Mouse (Mus musculus): Measurements from ENCODE around the gene Nxpe5. TPM values are rescaled to one million over a fixed set of nuclear protein-coding genes. Genes with fewer than 3 reads are reported as not detected.

Nxpe5 gene
- polyA plus RNA-seq, 1 experiment = 0.33 TPM

GRCm38 (mm10) chr5:138226491-138226890 lies 793 bp downstream of the Nxpe5 start:
- Histone ChIP-seq H3K4me1 (ENCODE audit: control insufficient read depth, insufficient read depth, low read length) (no peaks in the 10 kb centered on the region), H3K36me3 (ENCODE audit: control insufficient read depth, insufficient read depth, low read length) (no peaks in the 10 kb centered on the region), H3K27me3 (replicated peaks; ENCODE audit: control insufficient read depth, insufficient read depth, low read length) (no peaks in the 10 kb centered on the region), H3K4me3 (ENCODE audit: insufficient read depth, low read depth, low read length) (no peak overlapping the region), H3K27ac (ENCODE audit: insufficient read depth, low read depth, low read length) (no peak overlapping the region)
- no peak for DNase-seq
- 81% methylated on average over 4 of the region's 4 CpGs for WGBS
- no peak for TF ChIP-seq POLR2A (IDR thresholded peaks at IDR 0.05; ENCODE audit: low read depth, low read length)

- peak; percentile 25 for DNase-seq
- Histone ChIP-seq H3K36me3 (ENCODE audit: control insufficient read depth, insufficient read depth, low read length) (no peaks in the 10 kb centered on the region), H3K27ac (ENCODE audit: insufficient read depth, low read depth, low read length) (no peak overlapping the region), H3K4me3 (ENCODE audit: insufficient read depth, low read depth, low read length) (no peak overlapping the region), H3K4me1 (ENCODE audit: control insufficient read depth, insufficient read depth, low read length) (no peaks in the 10 kb centered on the region), H3K27me3 (replicated peaks; ENCODE audit: control insufficient read depth, insufficient read depth, low read length) (no peaks in the 10 kb centered on the region)
- 69% methylated on average over 2 of the region's 2 CpGs for WGBS
- TF ChIP-seq POLR2A (IDR thresholded peaks at IDR 0.05; ENCODE audit: low read depth, low read length) (no peak), CTCF (conservative IDR thresholded peaks at IDR 0.05; ENCODE audit: insufficient read depth, insufficient read length, low read depth, low read length) (no peak)
These were observed 1.7 kb downstream of the Nxpe5 start for GRCm38 (mm10) chr5:138227367-138227766.

- Histone ChIP-seq H3K27me3 (replicated peaks; ENCODE audit: control insufficient read depth, insufficient read depth, low read length) (no peaks in the 10 kb centered on the region), H3K27ac (ENCODE audit: insufficient read depth, low read depth, low read length) (no peak overlapping the region), H3K4me1 (ENCODE audit: control insufficient read depth, insufficient read depth, low read length) (no peaks in the 10 kb centered on the region), H3K4me3 (ENCODE audit: insufficient read depth, low read depth, low read length) (no peak overlapping the region), H3K36me3 (ENCODE audit: control insufficient read depth, insufficient read depth, low read length) (no peaks in the 10 kb centered on the region)
- DNase-seq = peak; percentile 60
- TF ChIP-seq CTCF (conservative IDR thresholded peaks at IDR 0.05; ENCODE audit: insufficient read depth, insufficient read length, low read depth, low read length) (peak; percentile 61), POLR2A (IDR thresholded peaks at IDR 0.05; ENCODE audit: low read depth, low read length) (no peak)
- 53% methylated on average over 3 of the region's 3 CpGs for WGBS
These were observed 2.3 kb downstream of the Nxpe5 start for GRCm38 (mm10) chr5:138228026-138228425.

GRCm38 (mm10) chr5:138229511-138229910 lies 3.8 kb downstream of the Nxpe5 start:
- H3K27ac ChIP-seq (ENCODE audit: insufficient read depth, low read depth, low read length) = no peak overlapping the region
- H3K4me3 ChIP-seq (ENCODE audit: insufficient read depth, low read depth, low read length) = no peak overlapping the region
- TF ChIP-seq POLR2A (IDR thresholded peaks at IDR 0.05; ENCODE audit: low read depth, low read length) (no peak), CTCF (conservative IDR thresholded peaks at IDR 0.05; ENCODE audit: insufficient read depth, insufficient read length, low read depth, low read length) (no peak)
- 74% methylated on average over 3 of the region's 3 CpGs for WGBS
- H3K27me3 ChIP-seq (replicated peaks; ENCODE audit: control insufficient read depth, insufficient read depth, low read length) = no peaks in the 10 kb centered on the region
- no peak for DNase-seq
- H3K36me3 ChIP-seq (ENCODE audit: control insufficient read depth, insufficient read depth, low read length) = no peaks in the 10 kb centered on the region
- no peaks in the 10 kb centered on the region; the same call in 1 of the 2 replicates for H3K4me1 ChIP-seq (ENCODE audit: control insufficient read depth, insufficient read depth, low read length)

- H3K36me3 ChIP-seq (ENCODE audit: control insufficient read depth, insufficient read depth, low read length) = no peaks in the 10 kb centered on the region
- no peak for TF ChIP-seq POLR2A (IDR thresholded peaks at IDR 0.05; ENCODE audit: low read depth, low read length)
- TF ChIP-seq CTCF (conservative IDR thresholded peaks at IDR 0.05; ENCODE audit: insufficient read depth, insufficient read length, low read depth, low read length) = no peak
- no peaks in the 10 kb centered on the region for H3K27me3 ChIP-seq (replicated peaks; ENCODE audit: control insufficient read depth, insufficient read depth, low read length)
- 39% methylated on average over 2 of the region's 2 CpGs for WGBS
- H3K4me3 ChIP-seq (ENCODE audit: insufficient read depth, low read depth, low read length) = no peak overlapping the region
- H3K27ac ChIP-seq (ENCODE audit: insufficient read depth, low read depth, low read length) = peak overlapping the region; percentile 50
- peak; percentile 19 for DNase-seq
- no peaks in the 10 kb centered on the region; the same call in 1 of the 2 replicates for H3K4me1 ChIP-seq (ENCODE audit: control insufficient read depth, insufficient read depth, low read length)
These were observed 8.1 kb downstream of the Nxpe5 start for GRCm38 (mm10) chr5:138233778-138234177.

GRCm38 (mm10) chr5:138234224-138234623 lies 8.5 kb downstream of the Nxpe5 start:
- H3K36me3 ChIP-seq (ENCODE audit: control insufficient read depth, insufficient read depth, low read length) = no peaks in the 10 kb centered on the region
- DNase-seq = no peak
- H3K4me3 ChIP-seq (ENCODE audit: insufficient read depth, low read depth, low read length) = no peak overlapping the region
- H3K27me3 ChIP-seq (replicated peaks; ENCODE audit: control insufficient read depth, insufficient read depth, low read length) = no peaks in the 10 kb centered on the region
- TF ChIP-seq CTCF (conservative IDR thresholded peaks at IDR 0.05; ENCODE audit: insufficient read depth, insufficient read length, low read depth, low read length) (no peak), POLR2A (IDR thresholded peaks at IDR 0.05; ENCODE audit: low read depth, low read length) (no peak)
- peak overlapping the region; percentile 71 for H3K27ac ChIP-seq (ENCODE audit: insufficient read depth, low read depth, low read length)
- H3K4me1 ChIP-seq (ENCODE audit: control insufficient read depth, insufficient read depth, low read length) = no peaks in the 10 kb centered on the region; the same call in 1 of the 2 replicates

- Histone ChIP-seq H3K4me3 (ENCODE audit: insufficient read depth, low read depth, low read length) (no peak overlapping the region), H3K4me1 (ENCODE audit: control insufficient read depth, insufficient read depth, low read length) (no peaks in the 10 kb centered on the region), H3K27me3 (replicated peaks; ENCODE audit: control insufficient read depth, insufficient read depth, low read length) (no peaks in the 10 kb centered on the region), H3K27ac (ENCODE audit: insufficient read depth, low read depth, low read length) (no peak overlapping the region), H3K36me3 (ENCODE audit: control insufficient read depth, insufficient read depth, low read length) (no peaks in the 10 kb centered on the region)
- WGBS = 38% methylated on average over 2 of the region's 2 CpGs
- no peak for DNase-seq
- TF ChIP-seq POLR2A (IDR thresholded peaks at IDR 0.05; ENCODE audit: low read depth, low read length) (no peak), CTCF (conservative IDR thresholded peaks at IDR 0.05; ENCODE audit: insufficient read depth, insufficient read length, low read depth, low read length) (no peak)
These were observed 15.8 kb downstream of the Nxpe5 start for GRCm38 (mm10) chr5:138241511-138241910.

GRCm38 (mm10) chr5:138251144-138251543 lies 25.4 kb downstream of the Nxpe5 start:
- H3K27me3 ChIP-seq (replicated peaks; ENCODE audit: control insufficient read depth, insufficient read depth, low read length) = no peaks in the 10 kb centered on the region
- 86% methylated on average over 12 of the region's 12 CpGs for WGBS
- DNase-seq = no peak
- H3K4me1 ChIP-seq (ENCODE audit: control insufficient read depth, insufficient read depth, low read length) = no peaks in the 10 kb centered on the region; the same call in 1 of the 2 replicates
- TF ChIP-seq CTCF (conservative IDR thresholded peaks at IDR 0.05; ENCODE audit: insufficient read depth, insufficient read length, low read depth, low read length) (no peak), POLR2A (IDR thresholded peaks at IDR 0.05; ENCODE audit: low read depth, low read length) (no peak)
- H3K27ac ChIP-seq (ENCODE audit: insufficient read depth, low read depth, low read length) = no peak overlapping the region
- no peak overlapping the region for H3K4me3 ChIP-seq (ENCODE audit: insufficient read depth, low read depth, low read length)
- H3K36me3 ChIP-seq (ENCODE audit: control insufficient read depth, insufficient read depth, low read length) = no peaks in the 10 kb centered on the region

Measured in kidney, adult 2 months (tissue).